ENCODE assay signal across 15 mouse cellular contexts in genomic region chr14:14492041-14492440, GRCm38 (mm10).
A peak's percentile ranks its signal among the peaks of the same experiment; 100 is the strongest.
DNase-seq lines count a peak whose midpoint lies in the region.
"Had no signal": no experiment of that assay in that cellular context is flagged by ENCODE, and none has a peak within 500 bp of the region (broad histone marks: within the 10 kb centered on the region; RNA-seq: fewer than 3 reads in every experiment).

No protein-coding gene starts in this region.

- peak; percentile 32 to 83 for DNase-seq in adrenal gland, adult (ENCODE audit: inconsistent age in 2 of 2, low spot score in 1 of 2)
- DNase-seq in adrenal gland, postnatal 4 days (ENCODE audit: low spot score in 2 of 2) = no peak
- peak; percentile 36 for DNase-seq in adrenal gland, adult 8-10 months
- no peak for DNase-seq in adrenal gland, adult 18-20 months (ENCODE audit: low spot score in 2 of 2)
- DNase-seq in adrenal gland, postnatal 36 days = peak; percentile 29 to 37
- no peak for DNase-seq in right cerebral cortex, postnatal 4 days
- no peak for DNase-seq in kidney, adult 11 months
- DNase-seq: B cell, adult 2 months; cerebellum, adult 11 months; cerebellum, adult 18-20 months; cerebellum, adult 8-10 months; cerebellum, adult 9-11 months; cerebellum, postnatal 14 days; cerebellum, postnatal 36 days; embryo, embryonic 11 days had no signal

Comparison
In these comparisons a context has a peak if more than half of its experiments do, and no peak if none do; other contexts are left out.
1. DNase-seq: peak in adrenal gland, adult (2 of 2), adrenal gland, adult 8-10 months (single experiment) and adrenal gland, postnatal 36 days (2 of 2); none in adrenal gland, postnatal 4 days (0 of 2), adrenal gland, adult 18-20 months (0 of 2), right cerebral cortex, postnatal 4 days (single experiment) and kidney, adult 11 months (single experiment).